Mouse (Mus musculus): ENCODE measurements around the gene Camkmt. TPM values are rescaled to one million over a fixed set of nuclear protein-coding genes. Genes with fewer than 3 reads are reported as not detected.

The Camkmt gene
- polyA plus RNA-seq, 1 experiment from 2014 or later, result 8.4 TPM

DNA sequence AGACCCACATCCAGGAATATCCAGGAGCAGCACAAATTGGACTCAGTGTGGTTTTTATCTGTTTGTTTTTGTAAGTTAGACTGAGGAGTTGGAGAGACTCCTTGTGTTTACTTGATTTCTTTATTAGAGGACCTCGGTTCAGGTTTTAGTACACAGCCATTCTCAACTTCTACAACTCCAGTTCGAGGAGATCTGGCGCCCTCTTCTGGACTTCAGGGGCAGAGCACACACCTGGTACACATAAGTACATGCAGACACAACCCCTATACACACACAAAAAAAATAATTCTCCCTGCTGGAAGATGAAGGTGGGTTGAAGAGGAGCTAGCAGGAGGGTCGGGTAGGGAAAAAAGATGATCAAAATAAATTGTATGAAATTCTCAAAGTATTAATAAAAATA is 379.4 kb downstream of the Camkmt start:
- 65% methylated on average over 4 of the region's 4 CpGs for WGBS
- H3K36me3 ChIP-seq, result no peaks in the 10 kb centered on the region
- H3K4me3 ChIP-seq, result no peak overlapping the region
- DNase-seq (ENCODE audit: low spot score), result no peak
- peaks cover 96% of the 10 kb centered on the region for H3K27me3 ChIP-seq (ENCODE audit: insufficient read depth, poor library complexity, severe bottlenecking)
- peaks cover 15% of the 10 kb centered on the region for H3K4me1 ChIP-seq
- H3K9me3 ChIP-seq, result no peaks in the 10 kb centered on the region
- no peak overlapping the region for H3K27ac ChIP-seq

DNA sequence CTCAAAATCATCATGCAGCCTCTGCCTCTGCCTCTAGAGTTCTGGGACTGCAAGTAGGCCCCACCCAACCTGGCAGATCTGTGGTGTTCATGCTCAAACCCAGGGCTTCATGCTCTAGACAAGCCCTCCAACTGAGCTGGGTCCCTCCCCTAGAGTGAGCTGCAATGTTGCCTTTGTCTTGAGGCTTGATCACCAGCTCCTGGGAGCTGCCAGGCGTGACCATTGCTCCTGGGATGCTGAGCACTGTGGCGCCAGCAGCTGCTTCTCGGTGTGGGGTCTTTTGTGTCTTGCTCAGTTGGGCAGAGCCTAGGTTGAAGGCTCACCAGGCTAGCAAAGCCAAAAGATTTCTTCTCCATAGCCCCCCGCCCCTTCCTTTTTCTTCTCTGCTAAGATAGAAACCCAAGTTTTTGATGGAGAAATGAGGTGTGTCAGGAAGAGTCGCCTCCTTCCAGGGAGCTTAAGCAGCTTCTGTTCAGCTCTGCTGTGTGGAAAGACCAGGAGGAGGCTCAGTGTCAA is 382.4 kb downstream of the Camkmt start:
- WGBS, result 2% methylated on average over 5 of the region's 5 CpGs
- H3K36me3 ChIP-seq, result no peaks in the 10 kb centered on the region
- H3K27ac ChIP-seq, result no peak overlapping the region
- no peaks in the 10 kb centered on the region for H3K9me3 ChIP-seq
- peaks cover 93% of the 10 kb centered on the region for H3K27me3 ChIP-seq (ENCODE audit: insufficient read depth, poor library complexity, severe bottlenecking)
- DNase-seq (ENCODE audit: low spot score), result no peak
- H3K4me3 ChIP-seq, result no peak overlapping the region
- H3K4me1 ChIP-seq, result peaks cover 6% of the 10 kb centered on the region; the same call in 1 of the 2 replicates

DNA sequence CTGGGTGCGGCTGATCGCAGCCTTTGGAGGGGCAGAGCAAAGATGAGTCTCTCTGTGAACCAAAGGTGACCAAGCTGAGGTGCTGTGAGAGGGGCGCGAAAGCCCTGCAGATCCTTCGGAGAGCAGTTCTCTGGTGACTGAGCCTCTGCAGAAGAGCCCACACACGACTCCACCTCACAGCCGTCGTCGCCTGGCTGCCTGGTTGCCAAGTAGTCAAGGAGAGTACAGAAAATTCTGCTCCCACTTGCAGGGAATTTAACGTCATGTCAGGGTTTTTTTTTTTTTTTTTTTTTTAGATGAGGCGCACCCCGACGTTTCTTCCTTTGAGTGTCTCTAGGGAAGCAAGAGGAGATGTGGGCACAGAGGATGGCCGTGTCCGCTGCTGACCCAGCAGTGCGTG is 382.9 kb downstream of the Camkmt start:
- no peak for DNase-seq (ENCODE audit: low spot score)
- 3% methylated on average over 16 of the region's 16 CpGs for WGBS
- Histone ChIP-seq H3K36me3 (no peaks in the 10 kb centered on the region), H3K4me3 (no peak overlapping the region), H3K27me3 (ENCODE audit: insufficient read depth, poor library complexity, severe bottlenecking) (peaks cover 93% of the 10 kb centered on the region), H3K27ac (no peak overlapping the region), H3K4me1 (peaks cover 6% of the 10 kb centered on the region; the same call in 1 of the 2 replicates), H3K9me3 (no peaks in the 10 kb centered on the region)

DNA sequence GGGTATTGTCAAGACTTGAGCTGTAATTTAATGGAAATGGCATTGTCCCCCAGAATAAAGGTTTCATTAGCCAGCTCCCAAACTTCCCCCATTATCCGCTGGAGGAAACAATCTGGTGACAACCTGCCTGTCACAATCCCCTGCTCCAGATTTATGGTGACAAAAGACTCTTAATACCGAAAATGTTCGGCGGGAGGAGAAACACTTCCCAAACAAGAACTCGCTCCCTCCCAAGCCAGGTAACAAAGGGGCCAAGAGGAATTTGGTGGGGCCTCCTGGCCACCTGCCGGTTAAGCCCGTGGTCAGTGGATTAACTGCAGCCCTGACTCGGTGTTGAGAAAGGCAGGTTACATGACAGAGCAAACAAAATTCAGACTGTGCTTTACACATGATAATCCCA is 383.5 kb downstream of the Camkmt start:
- H3K27me3 ChIP-seq (ENCODE audit: insufficient read depth, poor library complexity, severe bottlenecking), result peaks cover 89% of the 10 kb centered on the region
- H3K9me3 ChIP-seq, result no peaks in the 10 kb centered on the region
- H3K4me3 ChIP-seq, result no peak overlapping the region
- WGBS, result 2% methylated on average over 8 of the region's 8 CpGs
- no peak for DNase-seq (ENCODE audit: low spot score)
- H3K27ac ChIP-seq, result no peak overlapping the region
- H3K36me3 ChIP-seq, result no peaks in the 10 kb centered on the region
- peaks cover 6% of the 10 kb centered on the region; the same call in 1 of the 2 replicates for H3K4me1 ChIP-seq

DNA sequence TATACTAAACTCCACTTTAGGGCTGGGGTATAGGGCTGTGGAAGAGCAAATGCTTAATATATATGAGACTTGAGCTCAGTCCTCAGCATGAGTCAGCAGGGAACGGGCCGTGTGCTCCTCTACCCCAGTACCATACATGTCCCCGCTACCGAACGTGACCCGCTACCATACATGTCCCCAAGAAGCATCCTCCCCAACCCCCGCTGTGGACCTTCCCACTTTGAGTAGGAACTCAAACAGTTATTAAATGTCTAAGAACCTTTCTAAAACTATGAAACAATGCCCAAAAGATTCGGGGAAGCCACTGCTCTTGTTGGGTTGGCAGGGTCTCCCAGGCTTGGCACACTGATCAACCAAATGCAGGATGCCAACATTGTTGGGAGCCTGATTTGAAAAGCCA is 390.9 kb downstream of the Camkmt start:
- Histone ChIP-seq H3K4me3 (no peak overlapping the region), H3K36me3 (no peaks in the 10 kb centered on the region), H3K9me3 (no peaks in the 10 kb centered on the region), H3K27ac (no peak overlapping the region), H3K4me1 (peaks cover 13% of the 10 kb centered on the region), H3K27me3 (ENCODE audit: insufficient read depth, poor library complexity, severe bottlenecking) (peaks cover 92% of the 10 kb centered on the region)
- 87% methylated on average over 8 of the region's 8 CpGs for WGBS
- DNase-seq (ENCODE audit: low spot score), result no peak

DNA sequence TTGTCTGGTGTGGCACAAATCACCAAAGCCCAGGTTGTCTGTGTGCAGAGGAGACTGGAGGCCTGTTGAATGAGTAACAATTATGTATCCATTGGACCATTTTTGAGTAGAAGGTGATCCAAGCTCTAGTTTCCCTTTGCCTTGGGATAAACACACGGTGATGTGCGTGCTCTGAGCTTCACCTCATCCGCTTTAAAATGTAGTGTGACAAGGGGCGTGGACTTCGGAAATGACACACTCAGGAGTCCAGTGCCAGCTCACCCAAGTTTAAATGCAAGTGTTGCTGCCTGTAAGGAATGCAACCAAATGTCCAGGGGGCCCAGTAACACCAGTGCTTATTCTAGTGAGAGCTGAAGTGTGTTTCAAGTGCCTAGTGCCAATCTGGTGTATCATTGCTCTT is 392.7 kb downstream of the Camkmt start:
- Histone ChIP-seq H3K27me3 (ENCODE audit: insufficient read depth, poor library complexity, severe bottlenecking) (peaks cover 95% of the 10 kb centered on the region), H3K27ac (no peak overlapping the region), H3K4me3 (no peak overlapping the region), H3K9me3 (no peaks in the 10 kb centered on the region), H3K36me3 (no peaks in the 10 kb centered on the region), H3K4me1 (peaks cover 20% of the 10 kb centered on the region)
- no peak for DNase-seq (ENCODE audit: low spot score)
- WGBS, result 86% methylated on average over 5 of the region's 5 CpGs

DNA sequence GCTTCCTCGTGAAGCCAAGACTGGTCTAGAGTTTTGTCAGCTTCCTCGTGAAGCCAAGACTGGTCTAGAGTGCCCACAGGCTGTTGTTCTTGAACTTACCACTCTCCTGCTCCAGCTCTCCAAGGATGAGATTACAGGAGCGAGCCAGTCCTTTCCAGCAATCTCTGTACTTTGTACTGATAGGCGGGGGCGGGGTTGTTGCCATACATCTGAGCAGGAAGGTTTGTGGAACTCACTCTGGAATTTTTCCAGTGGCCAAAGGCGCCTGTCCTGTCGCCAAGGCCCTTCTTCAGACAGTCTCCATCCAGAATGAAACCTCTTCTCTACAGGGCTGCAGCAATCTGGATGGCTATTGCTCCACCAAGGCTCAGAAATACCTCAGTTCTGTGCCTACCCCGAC is 393.7 kb downstream of the Camkmt start:
- DNase-seq (ENCODE audit: low spot score), result no peak
- 29% methylated on average over 8 of the region's 8 CpGs for WGBS
- Histone ChIP-seq H3K4me3 (no peak overlapping the region), H3K36me3 (no peaks in the 10 kb centered on the region), H3K9me3 (no peaks in the 10 kb centered on the region), H3K27me3 (ENCODE audit: insufficient read depth, poor library complexity, severe bottlenecking) (peaks cover 99% of the 10 kb centered on the region), H3K27ac (no peak overlapping the region), H3K4me1 (peaks cover 20% of the 10 kb centered on the region)

DNA sequence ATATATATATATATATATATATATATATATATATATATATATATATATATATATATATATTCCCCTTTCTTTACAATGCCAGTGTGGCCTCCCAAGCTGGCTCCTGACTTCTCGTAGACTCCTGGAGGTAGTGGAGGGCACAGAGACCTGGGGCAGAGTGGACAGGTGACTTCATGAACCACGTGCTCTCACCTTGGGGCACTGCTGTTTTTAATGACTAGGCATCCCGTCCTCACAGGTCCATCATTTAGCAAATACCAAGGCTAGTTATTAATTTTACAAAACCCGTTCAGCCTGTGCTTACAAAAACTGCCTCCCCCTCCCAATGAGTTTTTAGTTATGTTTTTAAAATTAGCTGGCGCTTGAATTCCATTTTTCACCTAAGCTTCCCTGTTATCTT is 394.2 kb downstream of the Camkmt start:
- Histone ChIP-seq H3K27ac (no peak overlapping the region), H3K36me3 (no peaks in the 10 kb centered on the region), H3K4me1 (peaks cover 20% of the 10 kb centered on the region), H3K4me3 (no peak overlapping the region), H3K9me3 (no peaks in the 10 kb centered on the region), H3K27me3 (ENCODE audit: insufficient read depth, poor library complexity, severe bottlenecking) (peaks cover 99% of the 10 kb centered on the region)
- 31% methylated on average over 5 of the region's 5 CpGs for WGBS
- DNase-seq (ENCODE audit: low spot score), result no peak

DNA sequence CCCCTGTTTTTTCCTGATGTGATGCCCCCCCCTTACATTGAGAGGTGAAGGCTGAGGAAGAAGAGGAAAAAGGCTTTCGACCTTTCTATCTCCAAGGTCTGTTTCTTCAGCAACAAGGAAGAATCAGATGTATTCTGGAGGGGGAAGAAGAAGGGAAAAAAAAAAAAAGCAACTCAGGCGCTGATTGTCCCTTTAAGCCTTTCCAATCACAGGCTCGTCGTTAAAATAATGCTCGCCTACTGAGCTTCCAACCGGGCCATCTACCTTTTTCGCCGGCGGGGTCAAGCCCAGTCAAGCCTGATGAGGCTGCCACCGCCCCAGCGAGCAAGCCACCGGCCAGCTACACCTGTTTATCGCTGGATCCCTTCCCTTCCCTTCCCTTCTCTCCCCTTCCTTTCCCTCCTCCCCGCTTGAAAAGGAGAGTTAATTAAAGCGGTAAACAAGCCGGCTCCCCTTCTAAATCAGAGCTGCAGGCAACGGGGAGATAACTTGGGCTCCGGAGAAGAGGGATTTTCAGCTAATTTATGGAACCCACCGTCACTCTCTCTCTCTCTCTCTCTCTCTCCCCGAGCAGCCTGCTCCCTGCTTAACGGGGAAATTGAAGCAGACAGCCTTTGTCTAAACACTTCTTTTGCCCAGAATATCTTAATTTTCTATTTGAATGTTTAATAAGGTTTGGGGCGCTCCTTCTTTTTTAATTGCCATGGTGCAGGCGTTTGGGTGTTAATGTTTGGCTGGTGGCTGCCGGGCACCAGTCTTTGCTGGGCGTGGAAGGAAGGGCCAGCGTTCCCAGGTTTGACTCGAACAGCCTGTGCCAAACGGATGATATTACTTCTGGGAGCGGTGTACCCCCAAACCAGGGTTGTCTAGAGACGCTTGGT is 395.0 kb downstream of the Camkmt start:
- H3K4me3 ChIP-seq, result peak overlapping the region; percentile 36
- H3K36me3 ChIP-seq, result no peaks in the 10 kb centered on the region
- H3K27ac ChIP-seq, result no peak overlapping the region
- under 1% methylated on average over 30 of the region's 30 CpGs for WGBS
- no peak for DNase-seq (ENCODE audit: low spot score)
- peaks cover 99% of the 10 kb centered on the region for H3K27me3 ChIP-seq (ENCODE audit: insufficient read depth, poor library complexity, severe bottlenecking)
- no peaks in the 10 kb centered on the region for H3K9me3 ChIP-seq
- peaks cover 20% of the 10 kb centered on the region for H3K4me1 ChIP-seq

DNA sequence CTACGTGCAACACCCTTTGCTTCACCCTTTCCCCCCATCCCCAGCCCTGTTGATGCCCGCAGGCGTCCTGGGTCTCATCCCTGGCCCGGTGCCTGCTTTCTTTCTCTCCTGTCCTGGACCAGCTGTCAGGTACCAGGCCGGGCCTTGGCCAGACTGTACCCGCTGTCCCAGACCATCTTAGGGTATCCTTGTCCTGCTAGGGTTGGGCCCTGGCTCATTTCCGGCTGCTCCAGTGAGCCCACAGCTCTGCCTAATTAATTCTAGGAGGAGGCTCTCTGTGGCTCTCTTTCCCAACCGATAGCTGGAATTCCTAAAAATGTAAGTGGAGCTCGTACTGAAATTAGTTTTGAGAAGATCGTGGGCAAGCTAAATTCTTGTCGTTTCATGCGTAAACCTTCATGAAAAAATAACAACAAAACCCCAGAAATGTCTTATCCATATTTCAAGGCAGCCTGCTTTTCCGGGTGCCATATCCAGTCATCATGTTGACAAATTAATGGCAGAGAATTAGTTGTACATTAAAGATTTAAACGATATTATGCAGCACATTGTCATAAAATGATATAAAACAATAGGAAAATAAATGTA is 395.7 kb downstream of the Camkmt start:
- under 1% methylated on average over 14 of the region's 14 CpGs for WGBS

DNA sequence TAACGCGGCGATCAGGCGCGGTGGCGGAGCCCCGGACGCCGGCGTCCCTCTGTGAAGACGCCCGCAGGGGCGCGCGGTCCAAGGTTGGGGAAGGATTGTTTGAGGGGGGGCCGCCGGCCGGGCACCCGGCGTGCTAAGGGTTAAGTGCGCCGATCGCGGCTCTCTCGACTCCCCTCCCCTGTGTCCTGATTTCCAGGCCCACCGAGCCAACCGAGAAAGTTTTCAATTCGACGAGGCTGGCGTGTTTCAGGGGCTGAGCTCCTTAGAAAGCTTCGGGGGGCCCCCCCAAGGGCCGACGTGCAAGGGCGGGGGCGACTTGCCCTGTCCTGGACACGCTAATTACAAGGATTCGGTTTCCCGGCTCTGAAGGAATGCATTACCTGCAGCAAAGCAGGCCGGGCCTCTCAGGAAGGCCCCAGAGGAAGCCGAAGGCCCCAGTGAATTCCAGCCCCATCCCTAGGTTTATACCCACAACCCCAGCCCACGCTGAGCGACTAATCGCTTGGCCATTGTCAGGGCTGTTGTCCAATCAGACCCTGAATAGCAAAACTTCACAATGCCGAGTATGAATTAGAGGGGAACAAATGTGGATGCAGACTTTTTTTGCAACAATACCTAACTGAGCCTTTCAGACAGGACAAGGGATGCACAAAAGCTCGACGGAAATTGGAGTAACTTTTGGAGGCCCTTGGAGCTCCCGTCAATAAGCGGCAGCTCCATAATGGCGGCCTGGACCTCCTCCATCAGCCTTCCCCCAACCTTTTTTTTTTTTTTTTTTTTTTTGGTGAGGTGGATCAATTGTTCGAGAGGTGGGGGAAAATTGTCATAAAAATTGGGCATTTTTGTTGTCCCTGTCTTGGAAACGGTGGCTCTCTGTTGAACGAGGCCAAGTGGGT is 396.5 kb downstream of the Camkmt start:
- H3K27me3 ChIP-seq (ENCODE audit: insufficient read depth, poor library complexity, severe bottlenecking), result peaks cover 99% of the 10 kb centered on the region
- peak overlapping the region; percentile 56 for H3K4me3 ChIP-seq
- no peaks in the 10 kb centered on the region for H3K36me3 ChIP-seq
- H3K4me1 ChIP-seq, result peaks cover 20% of the 10 kb centered on the region
- H3K9me3 ChIP-seq, result no peaks in the 10 kb centered on the region
- 3% methylated on average over 52 of the region's 52 CpGs for WGBS
- DNase-seq (ENCODE audit: low spot score), result no peak
- H3K27ac ChIP-seq, result no peak overlapping the region

More for the DNA sequence above, 395.7 kb downstream of the Camkmt start:
- peaks cover 99% of the 10 kb centered on the region for H3K27me3 ChIP-seq (ENCODE audit: insufficient read depth, poor library complexity, severe bottlenecking)
- DNase-seq (ENCODE audit: low spot score), result no peak
- H3K9me3 ChIP-seq, result no peaks in the 10 kb centered on the region
- peak overlapping the region; percentile 56 for H3K4me3 ChIP-seq
- H3K4me1 ChIP-seq, result peaks cover 20% of the 10 kb centered on the region
- no peak overlapping the region for H3K27ac ChIP-seq
- no peaks in the 10 kb centered on the region for H3K36me3 ChIP-seq

DNA sequence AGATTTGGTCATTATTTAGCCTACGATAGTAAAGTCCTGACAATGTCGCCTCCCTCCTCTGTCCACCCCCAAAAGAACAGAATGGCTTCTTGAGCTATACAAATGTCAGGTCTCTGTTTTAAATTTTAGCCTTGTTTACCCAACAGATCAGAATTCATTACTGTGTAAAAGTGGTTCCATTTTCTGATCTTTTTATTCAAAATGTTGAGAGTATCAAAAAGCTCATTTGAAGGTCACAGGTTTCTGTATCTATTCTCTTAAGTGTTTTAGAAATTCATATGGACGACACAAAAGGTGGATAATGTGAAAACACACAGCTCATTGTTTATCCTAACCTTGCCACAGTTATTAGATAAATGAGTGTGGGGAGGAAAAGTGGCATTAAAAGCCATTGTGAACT is 397.2 kb downstream of the Camkmt start:
- Histone ChIP-seq H3K4me1 (peaks cover 20% of the 10 kb centered on the region), H3K9me3 (no peaks in the 10 kb centered on the region), H3K4me3 (no peak overlapping the region), H3K27ac (no peak overlapping the region), H3K27me3 (ENCODE audit: insufficient read depth, poor library complexity, severe bottlenecking) (peaks cover 95% of the 10 kb centered on the region), H3K36me3 (no peaks in the 10 kb centered on the region)
- DNase-seq (ENCODE audit: low spot score), result no peak
- 59% methylated on average over 3 of the region's 3 CpGs for WGBS
